Mouse (Mus musculus): ENCODE results near the gene Shisa3. TPM values are rescaled to one million over a fixed set of nuclear protein-coding genes. Genes with fewer than 3 reads are reported as not detected.

The Shisa3 gene
- total RNA-seq (2023) = not detected

GRCm38 (mm10) chr5:67607804-67608673, at the start of gene Shisa3:
Gene Shisa3 (plus strand): TSS chr5:67607882.

Other genes starting within 250 kb of the Shisa3 start
- gene Bend4, start 179.6 kb upstream of the Shisa3 start, total RNA-seq (2023) = 1 to 10 TPM; 4.2 to 5.5 TPM
- 100 to 1,000 TPM in 1 of 2 experiments, 10 to 100 TPM in 1; 87.9 to 106 TPM for gene Atp8a1, start 239.6 kb downstream of the Shisa3 start, total RNA-seq (2023)

All from neutrophil, adult 59 days (primary cell).